Mouse (Mus musculus) heart, embryonic 11.5 days (tissue): ENCODE data around the gene Fcna. TPM values are rescaled to one million over a fixed set of nuclear protein-coding genes. Genes with fewer than 3 reads are reported as not detected.

ENCODE experiments used
- ATAC-seq: fragments of 200-750 bp; cut with Nextera tagmentation; replicated peaks from 2 replicates; pipeline ENCODE4 v1.8.0; 2017; ENCODE audit warnings: moderate library complexity; ENCODE audit not compliant: insufficient number of reproducible peaks, low FRiP score, low TSS enrichment
- H3K27ac ChIP-seq: fragments of 300-500 bp; sonication (generic); 2 replicates; pipeline ENCODE4 v1.5.1; 2014; ENCODE audit warnings: mild to moderate bottlenecking, low read depth, low read length
- H3K27me3 ChIP-seq: fragments of 300-500 bp; sonication (generic); 2 replicates; pipeline ENCODE4 v1.6.1; 2014; ENCODE audit warnings: mild to moderate bottlenecking, low read length, mixed read lengths; ENCODE audit not compliant: control insufficient read depth, insufficient read depth
- H3K36me3 ChIP-seq: fragments of 300-500 bp; sonication (generic); 2 replicates; pipeline ENCODE4 v1.6.1; 2014; ENCODE audit warnings: mild to moderate bottlenecking, low read length, moderate library complexity, mixed read lengths; ENCODE audit not compliant: control insufficient read depth, insufficient read depth
- H3K4me1 ChIP-seq: fragments of 300-500 bp; sonication (generic); 2 replicates; pipeline ENCODE4 v1.6.1; 2014; ENCODE audit warnings: low read length; ENCODE audit not compliant: control insufficient read depth, insufficient read depth
- H3K4me2 ChIP-seq: fragments of 300-500 bp; sonication (generic); 2 replicates; pipeline ENCODE4 v1.6.1; 2014; ENCODE audit warnings: mild to moderate bottlenecking, moderate library complexity
- H3K4me3 ChIP-seq: fragments of 300-500 bp; sonication (generic); 2 replicates; pipeline ENCODE4 v1.5.1; 2014; ENCODE audit warnings: low read depth, low read length
- H3K9ac ChIP-seq: fragments of 300-500 bp; sonication (generic); 2 replicates; pipeline ENCODE4 v1.6.1; 2014; ENCODE audit warnings: mild to moderate bottlenecking, low read depth, low read length, moderate library complexity
- H3K9me3 ChIP-seq: fragments of 300-500 bp; sonication (generic); replicated peaks from 2 replicates; pipeline ENCODE4 v1.6.1; 2016; ENCODE audit warnings: low read length; ENCODE audit not compliant: control insufficient read depth
- WGBS: fragments of 180-500 bp; shearing (Covaris S2); extraction: QIAGEN DNeasy Blood & Tissue Kit; methylation state at CpG from one replicate; pipeline ENCODE4 v1.1.7; 2014; ENCODE audit not compliant: insufficient replicate concordance; 5-methylcytosine and 5-hydroxymethylcytosine counted together
- polyA plus RNA-seq: library from polyadenylated mRNA; unstranded; fragments of >200 nt; fragmentation: Nextera tagmentation; extraction: Ambion mirVana; gene quantifications from 2 replicates; pipeline ENCODE4 v1.2.1, GENCODE M21; 2014

The Fcna gene
- polyA plus RNA-seq, 1 experiment from 2014 or later, result 1.0 TPM

DNA sequence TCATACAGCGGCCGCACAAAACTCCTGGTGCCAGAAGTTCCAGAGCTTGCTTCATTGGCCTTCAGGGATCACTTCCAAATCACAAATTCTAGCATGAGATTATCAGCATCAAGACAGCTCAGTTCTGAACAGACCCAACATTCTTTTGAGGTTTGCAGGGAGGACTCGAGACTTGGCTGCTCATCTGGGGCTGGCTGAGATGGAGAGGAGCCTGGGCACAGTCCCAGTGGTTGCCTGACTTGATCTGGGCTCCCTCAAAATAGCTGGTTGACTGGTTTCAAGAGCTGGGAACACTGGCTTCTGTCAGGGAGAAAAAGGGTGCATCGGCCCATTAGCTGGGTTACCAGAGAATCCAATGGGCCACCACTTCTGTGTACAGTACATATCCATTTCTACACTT lies 28.9 kb upstream of the Fcna start:
- 74% methylated on average over 4 of the region's 4 CpGs for WGBS
- H3K4me2 ChIP-seq, result no peak overlapping the region
- ATAC-seq, result no peak
- H3K27ac ChIP-seq, result no peak overlapping the region
- no peaks in the 10 kb centered on the region for H3K36me3 ChIP-seq
- no peak overlapping the region for H3K9ac ChIP-seq
- H3K4me3 ChIP-seq, result no peak overlapping the region
- H3K9me3 ChIP-seq, result no peaks in the 10 kb centered on the region
- no peaks in the 10 kb centered on the region for H3K4me1 ChIP-seq
- 0 out of 2 replicates have a peak, but pooled peaks cover 2% of the 10 kb centered on the region for H3K27me3 ChIP-seq

DNA sequence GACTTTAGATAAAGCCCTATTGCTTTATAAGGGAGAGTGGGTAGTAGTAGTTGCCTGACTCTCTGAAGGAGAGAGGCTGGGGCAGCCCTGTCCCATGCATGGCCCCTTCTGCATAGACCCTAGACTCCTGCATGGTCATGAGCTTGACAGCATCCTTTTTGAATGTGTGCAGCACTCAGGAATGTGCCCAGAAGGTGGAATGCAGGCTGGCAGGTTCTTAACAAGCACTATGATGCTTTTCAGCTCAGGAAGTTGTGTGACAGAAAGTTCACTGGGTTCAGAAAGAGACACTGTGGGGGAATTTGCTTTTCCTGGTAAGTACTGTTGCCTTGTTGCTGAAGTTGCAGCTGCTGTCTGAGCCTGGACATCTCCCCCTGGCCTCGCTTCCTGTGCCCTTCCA lies 26.7 kb upstream of the Fcna start:
- H3K27me3 ChIP-seq, result 0 out of 2 replicates have a peak, but pooled peaks cover 2% of the 10 kb centered on the region
- 55% methylated on average over 1 of the region's 1 CpGs for WGBS
- H3K27ac ChIP-seq, result no peak overlapping the region
- H3K9ac ChIP-seq, result no peak overlapping the region
- no peaks in the 10 kb centered on the region for H3K4me1 ChIP-seq
- H3K9me3 ChIP-seq, result no peaks in the 10 kb centered on the region
- no peak for ATAC-seq
- H3K36me3 ChIP-seq, result no peaks in the 10 kb centered on the region
- no peak overlapping the region for H3K4me2 ChIP-seq
- H3K4me3 ChIP-seq, result no peak overlapping the region

DNA sequence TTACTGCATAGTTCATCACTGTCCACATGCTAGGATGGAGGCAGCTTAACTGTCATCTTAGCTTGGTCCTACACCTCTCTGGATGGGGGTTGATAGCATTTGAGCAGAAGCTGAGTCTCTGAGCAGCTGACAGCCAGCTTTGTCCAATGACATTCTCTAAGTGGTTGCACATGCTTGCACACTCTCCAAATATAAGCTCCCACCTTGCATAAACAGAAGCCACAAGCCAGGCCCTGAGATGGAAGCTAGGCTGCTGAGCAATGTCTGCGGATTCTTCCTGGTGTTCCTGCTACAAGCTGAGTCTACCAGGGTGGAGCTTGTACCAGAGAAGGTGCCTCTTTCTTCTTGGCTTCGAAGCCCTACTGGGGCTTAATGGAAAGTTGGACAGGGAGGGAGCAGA lies 25.1 kb upstream of the Fcna start, which contains the start of gene Lcn8:
Lcn8 (plus strand) TSS at position 219 of the 400 bp plus-strand sequence.
- no peaks in the 10 kb centered on the region for H3K9me3 ChIP-seq
- no peaks in the 10 kb centered on the region for H3K36me3 ChIP-seq
- H3K4me3 ChIP-seq, result no peak within 1 kb of the TSS
- H3K9ac ChIP-seq, result no peak within 1 kb of the TSS
- H3K4me1 ChIP-seq, result no peaks in the 10 kb centered on the region
- WGBS, result 69% methylated on average over 2 of the region's 2 CpGs
- H3K27ac ChIP-seq, result no peak within 1 kb of the TSS
- 0 out of 2 replicates have a peak, but pooled peaks cover 2% of the 10 kb centered on the region for H3K27me3 ChIP-seq
- no peak within 1 kb of the TSS for H3K4me2 ChIP-seq
- no peak for ATAC-seq

- Histone ChIP-seq H3K36me3 (no peaks in the 10 kb centered on the region), H3K9ac (no peak overlapping the region), H3K4me3 (no peak overlapping the region), H3K27ac (no peak overlapping the region), H3K9me3 (no peaks in the 10 kb centered on the region), H3K4me1 (no peaks in the 10 kb centered on the region), H3K27me3 (no peaks in the 10 kb centered on the region), H3K4me2 (no peak overlapping the region)
- WGBS, result 17% methylated on average over 6 of the region's 6 CpGs
- ATAC-seq, result no peak
These were observed 12.1 kb upstream of the Fcna start for GRCm38 (mm10) chr2:25639890-25640289.

DNA sequence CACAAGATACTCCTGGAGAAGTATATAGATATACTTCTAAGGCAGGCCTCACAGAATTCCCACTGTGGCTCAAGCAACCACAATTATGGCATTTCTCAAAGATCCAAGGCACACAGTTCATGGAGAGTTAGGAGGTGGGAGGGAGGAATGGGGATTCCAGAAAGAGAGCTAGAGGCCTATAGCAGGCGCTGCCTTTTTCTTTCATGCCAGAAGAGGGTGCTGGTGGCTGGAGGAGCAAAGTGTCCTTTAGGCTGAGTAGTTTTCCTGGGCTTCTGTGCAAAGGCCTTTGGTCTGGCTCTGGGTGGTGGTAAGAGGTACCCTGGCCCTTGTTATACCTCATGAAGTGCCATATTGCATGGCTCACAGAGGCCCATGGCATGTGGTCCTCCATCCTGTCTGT lies 6.2 kb upstream of the Fcna start:
- H3K27me3 ChIP-seq, result no peaks in the 10 kb centered on the region
- ATAC-seq, result no peak
- H3K27ac ChIP-seq, result no peak overlapping the region
- H3K4me3 ChIP-seq, result no peak overlapping the region
- no peak overlapping the region for H3K9ac ChIP-seq
- 22% methylated on average over 1 of the region's 1 CpGs for WGBS
- H3K4me2 ChIP-seq, result no peak overlapping the region
- H3K4me1 ChIP-seq, result no peaks in the 10 kb centered on the region
- no peaks in the 10 kb centered on the region for H3K36me3 ChIP-seq
- H3K9me3 ChIP-seq, result no peaks in the 10 kb centered on the region

GRCm38 (mm10) chr2:25633616-25634015 lies 5.8 kb upstream of the Fcna start:
- no peak overlapping the region for H3K9ac ChIP-seq
- H3K4me1 ChIP-seq, result no peaks in the 10 kb centered on the region
- WGBS, result 78% methylated on average over 3 of the region's 3 CpGs
- no peak overlapping the region for H3K4me3 ChIP-seq
- H3K27ac ChIP-seq, result no peak overlapping the region
- no peaks in the 10 kb centered on the region for H3K36me3 ChIP-seq
- no peak overlapping the region for H3K4me2 ChIP-seq
- ATAC-seq, result no peak
- H3K9me3 ChIP-seq, result no peaks in the 10 kb centered on the region
- H3K27me3 ChIP-seq, result no peaks in the 10 kb centered on the region

DNA sequence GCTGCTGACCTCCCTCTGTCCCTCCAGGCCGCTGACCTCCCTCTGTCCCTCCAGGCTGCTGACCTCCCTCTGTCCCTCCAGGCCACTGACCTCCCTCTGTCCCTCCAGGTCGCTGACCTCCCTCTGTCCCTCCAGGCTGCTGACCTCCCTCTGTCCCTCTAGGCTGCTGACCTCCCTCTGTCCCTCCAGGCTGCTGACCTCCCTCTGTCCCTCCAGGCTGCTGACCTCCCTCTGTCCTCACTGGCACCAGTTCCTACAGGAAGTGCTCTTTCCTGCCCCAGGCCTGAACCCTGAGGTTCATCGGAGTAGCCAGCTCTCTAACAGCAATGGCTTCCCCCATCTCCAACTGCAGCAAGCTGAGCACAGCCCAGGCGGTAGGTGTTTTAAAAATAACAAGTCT lies 908 bp upstream of the Fcna start:
- WGBS, result 37% methylated on average over 4 of the region's 4 CpGs
- Histone ChIP-seq H3K9me3 (no peaks in the 10 kb centered on the region), H3K4me3 (no peak overlapping the region), H3K4me1 (no peaks in the 10 kb centered on the region), H3K27me3 (no peaks in the 10 kb centered on the region), H3K4me2 (no peak overlapping the region), H3K9ac (no peak overlapping the region), H3K36me3 (no peaks in the 10 kb centered on the region), H3K27ac (no peak overlapping the region)
- no peak for ATAC-seq

DNA sequence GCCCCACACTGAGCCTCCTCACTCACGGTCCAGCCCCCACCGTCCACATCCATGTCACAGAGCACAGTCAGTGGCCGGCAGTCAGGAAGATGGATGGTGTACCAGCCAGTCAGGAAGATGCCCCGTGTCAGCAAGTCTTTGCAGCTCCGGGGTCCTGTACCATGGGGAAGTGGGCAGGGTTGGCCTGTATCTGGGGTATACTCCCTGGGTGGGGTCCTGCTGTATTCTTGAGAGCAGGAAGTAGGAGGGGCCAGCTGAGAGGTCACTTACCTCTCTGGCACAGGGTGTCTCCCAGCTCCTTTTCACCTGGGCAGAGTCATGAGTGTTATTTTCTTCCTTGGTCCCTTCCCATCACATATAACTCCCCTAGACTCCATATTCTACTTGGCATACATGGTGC lies 1.8 kb downstream of the Fcna start:
- Histone ChIP-seq H3K4me1 (peaks cover 3% of the 10 kb centered on the region; the same call in 1 of the 2 replicates), H3K36me3 (no peaks in the 10 kb centered on the region), H3K27ac (no peak overlapping the region), H3K4me2 (no peak overlapping the region), H3K27me3 (no peaks in the 10 kb centered on the region), H3K4me3 (no peak overlapping the region), H3K9me3 (no peaks in the 10 kb centered on the region), H3K9ac (no peak overlapping the region)
- ATAC-seq, result no peak
- 48% methylated on average over 5 of the region's 5 CpGs for WGBS
